Mouse (Mus musculus) cerebellum, adult (tissue): ENCODE results near the gene Pan2.
"Not testable (repeated sequence)": the region's sequence is repeated elsewhere in the genome, so short reads cannot be mapped to it uniquely, and the experiment has no call there.

Source experiments
- ATAC-seq: cut with Nextera tagmentation; 2 replicates; pipeline ENCODE4 v1.9.2; 2017; ENCODE audit warnings: mild to moderate bottlenecking, moderate library complexity, mixed read lengths; ENCODE audit not compliant: insufficient number of reproducible peaks, low FRiP score, low TSS enrichment

The Pan2 gene

GRCm38 (mm10) chr10:128303126-128304021 lies at the start of gene Pan2:
Gene Pan2, plus strand, starts transcription at chr10:128303335.
- ATAC-seq: peak; percentile 96

GRCm38 (mm10) chr10:128253677-128254255 lies 49.4 kb upstream of the Pan2 start, which contains the start of gene Apon:
Gene Apon, plus strand, starts transcription at chr10:128254096.
- ATAC-seq: no peak

GRCm38 (mm10) chr10:128255925-128256324 lies 47.2 kb upstream of the Pan2 start:
- ATAC-seq: no peak

- ATAC-seq: no peak
Measured at GRCm38 (mm10) chr10:128256328-128256727, 46.8 kb upstream of the Pan2 start.

GRCm38 (mm10) chr10:128258953-128259352 lies 44.2 kb upstream of the Pan2 start:
- ATAC-seq: no peak

- no peak for ATAC-seq
Measured at GRCm38 (mm10) chr10:128259946-128260345, 43.2 kb upstream of the Pan2 start.

GRCm38 (mm10) chr10:128260376-128260775 lies 42.8 kb upstream of the Pan2 start:
- ATAC-seq: not testable (repeated sequence)

- no peak for ATAC-seq
Measured at GRCm38 (mm10) chr10:128262300-128262699, 40.8 kb upstream of the Pan2 start.

- ATAC-seq: no peak
Measured at GRCm38 (mm10) chr10:128263393-128264310, 39.5 kb upstream of the Pan2 start.

GRCm38 (mm10) chr10:128268371-128268770 lies 34.8 kb upstream of the Pan2 start, which contains the start of gene Apof:
Gene Apof, plus strand, starts transcription at chr10:128268671.
- no peak for ATAC-seq

GRCm38 (mm10) chr10:128269206-128269910 lies 33.8 kb upstream of the Pan2 start:
- no peak for ATAC-seq

GRCm38 (mm10) chr10:128270287-128270841 lies 32.8 kb upstream of the Pan2 start, which contains the start of gene Stat2:
Gene Stat2, plus strand, starts transcription at chr10:128270559.
- ATAC-seq: peak; percentile 98

- no peak for ATAC-seq
Measured at GRCm38 (mm10) chr10:128270866-128271265, 32.3 kb upstream of the Pan2 start.

- ATAC-seq: no peak
Measured at GRCm38 (mm10) chr10:128271883-128272282, 31.3 kb upstream of the Pan2 start.

- not testable (repeated sequence) for ATAC-seq
Measured at GRCm38 (mm10) chr10:128272819-128273439, 30.2 kb upstream of the Pan2 start.

- ATAC-seq: not testable (repeated sequence)
Measured at GRCm38 (mm10) chr10:128275374-128275773, 27.8 kb upstream of the Pan2 start.

- no peak for ATAC-seq
Measured at GRCm38 (mm10) chr10:128278158-128278557, 25.0 kb upstream of the Pan2 start.

- no peak for ATAC-seq
Measured at GRCm38 (mm10) chr10:128280943-128281342, 22.2 kb upstream of the Pan2 start.

GRCm38 (mm10) chr10:128281682-128282081 lies 21.5 kb upstream of the Pan2 start:
- no peak for ATAC-seq
